Mouse (Mus musculus) cerebellum, adult 8-10 months (tissue): ENCODE data around the gene Srrd.

Source experiments
- DNase-seq: peaks from one replicate; pipeline ENCODE4 v3.0.0; 2022

Srrd gene

GRCm38 (mm10) chr5:112316468-112316867, 26.4 kb downstream of the Srrd start:
- no peak for DNase-seq

GRCm38 (mm10) chr5:112313222-112313885, 29.5 kb downstream of the Srrd start:
- no peak for DNase-seq

GRCm38 (mm10) chr5:112305842-112306241, 37.0 kb downstream of the Srrd start:
- no peak for DNase-seq

- no peak for DNase-seq
These were observed 40.5 kb downstream of the Srrd start for GRCm38 (mm10) chr5:112302310-112302709.

GRCm38 (mm10) chr5:112301694-112302093, 41.1 kb downstream of the Srrd start:
- no peak for DNase-seq

- DNase-seq, result no peak
These were observed 42.0 kb downstream of the Srrd start for GRCm38 (mm10) chr5:112300721-112301308.

GRCm38 (mm10) chr5:112300112-112300511, 42.7 kb downstream of the Srrd start:
- DNase-seq, result no peak

- no peak for DNase-seq
These were observed 43.4 kb downstream of the Srrd start for GRCm38 (mm10) chr5:112299399-112299798.

GRCm38 (mm10) chr5:112298226-112298988, 44.4 kb downstream of the Srrd start:
- no peak for DNase-seq

GRCm38 (mm10) chr5:112297257-112297656, 45.6 kb downstream of the Srrd start:
- DNase-seq, result no peak

- no peak for DNase-seq
These were observed 46.2 kb downstream of the Srrd start for GRCm38 (mm10) chr5:112296404-112297181.

GRCm38 (mm10) chr5:112295564-112295963, 47.3 kb downstream of the Srrd start:
- no peak for DNase-seq

GRCm38 (mm10) chr5:112295162-112295561, 47.7 kb downstream of the Srrd start:
- no peak for DNase-seq

GRCm38 (mm10) chr5:112294696-112295095, 48.1 kb downstream of the Srrd start:
- no peak for DNase-seq

- DNase-seq, result no peak
These were observed 49.0 kb downstream of the Srrd start for GRCm38 (mm10) chr5:112293800-112294199.

GRCm38 (mm10) chr5:112292343-112292980, 50.4 kb downstream of the Srrd start:
- no peak for DNase-seq

- no peak for DNase-seq
These were observed 51.0 kb downstream of the Srrd start for GRCm38 (mm10) chr5:112291866-112292265.

- DNase-seq, result no peak
These were observed 52.3 kb downstream of the Srrd start for GRCm38 (mm10) chr5:112290536-112290880.

- DNase-seq, result no peak
These were observed 52.9 kb downstream of the Srrd start for GRCm38 (mm10) chr5:112289819-112290535.

GRCm38 (mm10) chr5:112289236-112289635, 53.6 kb downstream of the Srrd start:
- no peak for DNase-seq

- DNase-seq, result no peak
These were observed 54.4 kb downstream of the Srrd start for GRCm38 (mm10) chr5:112288193-112289141.
